Mouse (Mus musculus) A20 (cell line): ENCODE measurements around the gene Sh3bp4.

Experiments used
- DNase-seq: peaks from one replicate; pipeline ENCODE4 v3.0.0-alpha.2; 2011; ENCODE audit warnings: low read depth, low spot score

The Sh3bp4 gene

GRCm38 (mm10) chr1:89070103-89070700 lies at the start of gene Sh3bp4:
Gene Sh3bp4 (plus strand): TSS chr1:89070415.
- DNase-seq = no peak

GRCm38 (mm10) chr1:89022997-89023396 lies 47.2 kb upstream of the Sh3bp4 start:
- DNase-seq = no peak

- DNase-seq = no peak
Measured at GRCm38 (mm10) chr1:89024696-89025612, 45.3 kb upstream of the Sh3bp4 start.

- DNase-seq = no peak
Measured at GRCm38 (mm10) chr1:89026040-89026439, 44.2 kb upstream of the Sh3bp4 start.

- DNase-seq = no peak
Measured at GRCm38 (mm10) chr1:89029136-89029927, 40.9 kb upstream of the Sh3bp4 start.

GRCm38 (mm10) chr1:89033661-89034060 lies 36.6 kb upstream of the Sh3bp4 start:
- no peak for DNase-seq

GRCm38 (mm10) chr1:89034061-89034460 lies 36.2 kb upstream of the Sh3bp4 start:
- no peak for DNase-seq

- no peak for DNase-seq
Measured at GRCm38 (mm10) chr1:89035115-89035514, 35.1 kb upstream of the Sh3bp4 start.

GRCm38 (mm10) chr1:89039836-89040235 lies 30.4 kb upstream of the Sh3bp4 start:
- no peak for DNase-seq

- DNase-seq = no peak
Measured at GRCm38 (mm10) chr1:89041290-89041689, 28.9 kb upstream of the Sh3bp4 start.

- no peak for DNase-seq
Measured at GRCm38 (mm10) chr1:89042081-89042480, 28.1 kb upstream of the Sh3bp4 start.

- DNase-seq = no peak
Measured at GRCm38 (mm10) chr1:89042956-89043355, 27.3 kb upstream of the Sh3bp4 start.

- DNase-seq = no peak
Measured at GRCm38 (mm10) chr1:89045403-89045802, 24.8 kb upstream of the Sh3bp4 start.

GRCm38 (mm10) chr1:89049506-89049905 lies 20.7 kb upstream of the Sh3bp4 start:
- DNase-seq = no peak

- no peak for DNase-seq
Measured at GRCm38 (mm10) chr1:89056175-89056574, 14.0 kb upstream of the Sh3bp4 start.

GRCm38 (mm10) chr1:89057430-89057829 lies 12.8 kb upstream of the Sh3bp4 start:
- DNase-seq = no peak

GRCm38 (mm10) chr1:89058011-89058410 lies 12.2 kb upstream of the Sh3bp4 start:
- no peak for DNase-seq

GRCm38 (mm10) chr1:89062977-89063376 lies 7.2 kb upstream of the Sh3bp4 start:
- DNase-seq = no peak

- DNase-seq = no peak
Measured at GRCm38 (mm10) chr1:89063800-89064199, 6.4 kb upstream of the Sh3bp4 start.

GRCm38 (mm10) chr1:89068812-89069211 lies 1.4 kb upstream of the Sh3bp4 start:
- DNase-seq = no peak

GRCm38 (mm10) chr1:89069479-89070102 lies 624 bp upstream of the Sh3bp4 start:
- DNase-seq = no peak
